Mouse (Mus musculus) midbrain, embryonic 13.5 days (tissue): Measurements from ENCODE around the gene Vamp9. TPM values are rescaled to one million over a fixed set of nuclear protein-coding genes. Genes with fewer than 3 reads are reported as not detected.

Source experiments
- ATAC-seq: fragments of 200-750 bp; cut with Nextera tagmentation; 2 replicates; pipeline ENCODE4 v1.8.0; 2017; ENCODE audit warnings: mild to moderate bottlenecking, moderate TSS enrichment, moderate library complexity
- H3K27ac ChIP-seq: fragments of 300-500 bp; sonication (generic); 2 replicates; pipeline ENCODE4 v1.5.1; 2015; ENCODE audit warnings: inconsistent platforms, mild to moderate bottlenecking, moderate library complexity
- H3K27me3 ChIP-seq: fragments of 300-500 bp; sonication (generic); 2 replicates; pipeline ENCODE4 v1.6.1; 2015; ENCODE audit warnings: mild to moderate bottlenecking, inconsistent platforms
- H3K36me3 ChIP-seq: fragments of 300-500 bp; sonication (generic); 2 replicates; pipeline ENCODE4 v1.6.1; 2015; ENCODE audit warnings: mild to moderate bottlenecking, inconsistent platforms
- H3K4me1 ChIP-seq: fragments of 300-500 bp; sonication (generic); replicated peaks from 2 replicates; pipeline ENCODE4 v1.6.1; 2015; ENCODE audit warnings: inconsistent platforms
- H3K4me2 ChIP-seq: fragments of 300-500 bp; sonication (generic); replicated peaks from 2 replicates; pipeline ENCODE4 v1.6.1; 2015; ENCODE audit warnings: moderate library complexity, mild to moderate bottlenecking, inconsistent platforms
- H3K4me3 ChIP-seq: fragments of 300-500 bp; sonication (generic); replicated peaks from 2 replicates; pipeline ENCODE4 v1.5.1; 2015; ENCODE audit warnings: mild to moderate bottlenecking, inconsistent platforms
- H3K9ac ChIP-seq: fragments of 300-500 bp; sonication (generic); replicated peaks from 2 replicates; pipeline ENCODE4 v1.6.1; 2015; ENCODE audit warnings: mild to moderate bottlenecking, inconsistent platforms
- H3K9me3 ChIP-seq: fragments of 300-500 bp; sonication (generic); 2 replicates; pipeline ENCODE4 v1.6.1; 2016; ENCODE audit warnings: mild to moderate bottlenecking, inconsistent platforms
- WGBS: fragments of 180-500 bp; shearing (Covaris S2); methylation state at CpG from one replicate; pipeline ENCODE4 v1.1.7; 2015; 5-methylcytosine and 5-hydroxymethylcytosine counted together
- polyA plus RNA-seq: library from polyadenylated mRNA; unstranded; fragments of >200 nt; fragmentation: Nextera tagmentation; extraction: Ambion mirVana; gene quantifications from 2 replicates; pipeline ENCODE4 v1.2.1, GENCODE M21; 2015

The Vamp9 gene
- 0.86 and 0.95 TPM in 2 replicates for polyA plus RNA-seq

- Histone ChIP-seq H3K27ac (peak within 1 kb of the TSS; percentile 75), H3K36me3 (no peaks in the 10 kb centered on the region), H3K27me3 (0 out of 2 replicates have a peak, but pooled peaks cover 3% of the 10 kb centered on the region), H3K4me3 (peak within 1 kb of the TSS; percentile 60), H3K4me2 (peak within 1 kb of the TSS; percentile 60), H3K9me3 (no peaks in the 10 kb centered on the region), H3K4me1 (no peaks in the 10 kb centered on the region), H3K9ac (peak within 1 kb of the TSS; percentile 72)
- peak; percentile 100 for ATAC-seq
- WGBS: 5% methylated on average over 49 of the region's 49 CpGs
These were observed at the start of gene Vamp9 for GRCm38 (mm10) chr5:99906181-99906956. TSS of gene Vamp9 (plus strand) at chr5:99906254.

GRCm38 (mm10) chr5:99857106-99857637 is 48.9 kb upstream of the Vamp9 start:
- H3K9ac ChIP-seq: no peak overlapping the region
- ATAC-seq: no peak
- H3K4me2 ChIP-seq: 0 out of 2 replicates have a peak overlapping the region, but pooled peaks have one; percentile 12

DNA sequence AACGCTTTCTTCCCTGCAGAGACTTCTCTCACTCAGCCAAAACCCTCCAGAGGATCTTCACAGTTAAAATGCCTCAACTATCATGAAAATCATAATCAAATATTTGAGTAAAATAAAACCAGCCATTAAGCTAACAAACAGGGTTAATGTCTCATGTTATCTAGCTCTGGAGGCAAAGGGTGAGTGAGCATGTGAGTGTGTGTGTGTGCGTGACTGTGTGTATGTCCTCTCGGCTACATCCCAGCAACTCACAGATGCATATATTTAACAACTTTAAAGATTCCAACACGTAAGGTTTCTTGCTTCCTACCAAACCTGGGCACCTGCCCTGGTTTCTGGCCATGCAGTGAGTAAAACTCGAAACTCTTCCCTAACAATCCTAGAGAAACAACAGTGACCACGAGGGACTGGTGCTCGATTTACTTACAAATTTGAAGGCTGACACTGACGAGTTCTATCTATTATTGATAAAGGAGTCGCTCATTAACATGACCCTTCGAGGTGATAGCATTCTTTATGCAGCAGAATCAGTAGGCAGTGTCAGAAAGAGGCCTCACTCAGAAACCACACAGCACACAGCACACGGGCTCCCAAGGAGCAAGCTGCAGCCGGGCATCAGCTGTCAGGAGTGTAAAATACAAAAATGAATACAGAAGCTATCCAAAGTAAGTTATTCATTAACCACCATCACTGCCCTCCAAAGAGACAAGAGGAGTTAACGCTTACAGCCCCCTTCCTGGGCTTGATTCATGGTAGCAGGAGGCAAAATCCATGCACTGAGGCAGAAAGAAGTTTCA is 46.2 kb upstream of the Vamp9 start:
- no peak for ATAC-seq
- H3K4me1 ChIP-seq: peaks cover 18% of the 10 kb centered on the region
- H3K27ac ChIP-seq: no peak overlapping the region
- WGBS: 71% methylated on average over 13 of the region's 13 CpGs
- no peak overlapping the region for H3K4me2 ChIP-seq
- no peaks in the 10 kb centered on the region for H3K9me3 ChIP-seq
- peaks cover 10% of the 10 kb centered on the region; the same call in 1 of the 2 replicates for H3K27me3 ChIP-seq
- no peak overlapping the region for H3K4me3 ChIP-seq
- H3K9ac ChIP-seq: no peak overlapping the region
- H3K36me3 ChIP-seq: no peaks in the 10 kb centered on the region

More at GRCm38 (mm10) chr5:99857106-99857637, 48.9 kb upstream of the Vamp9 start:
- Histone ChIP-seq H3K4me1 (peaks cover 18% of the 10 kb centered on the region), H3K9me3 (no peaks in the 10 kb centered on the region), H3K36me3 (no peaks in the 10 kb centered on the region), H3K27ac (no peak overlapping the region), H3K27me3 (peaks cover 10% of the 10 kb centered on the region; the same call in 1 of the 2 replicates), H3K4me3 (no peak overlapping the region)
- 38% methylated on average over 14 of the region's 14 CpGs for WGBS

- Histone ChIP-seq H3K27ac (no peak overlapping the region), H3K9me3 (no peaks in the 10 kb centered on the region), H3K4me1 (peaks cover 12% of the 10 kb centered on the region), H3K4me2 (no peak overlapping the region), H3K36me3 (no peaks in the 10 kb centered on the region), H3K27me3 (peaks cover 4% of the 10 kb centered on the region; the same call in 1 of the 2 replicates), H3K4me3 (no peak overlapping the region), H3K9ac (no peak overlapping the region)
- no peak for ATAC-seq
- WGBS: 84% methylated on average over 6 of the region's 6 CpGs
These were observed 44.2 kb upstream of the Vamp9 start for GRCm38 (mm10) chr5:99861816-99862215.

DNA sequence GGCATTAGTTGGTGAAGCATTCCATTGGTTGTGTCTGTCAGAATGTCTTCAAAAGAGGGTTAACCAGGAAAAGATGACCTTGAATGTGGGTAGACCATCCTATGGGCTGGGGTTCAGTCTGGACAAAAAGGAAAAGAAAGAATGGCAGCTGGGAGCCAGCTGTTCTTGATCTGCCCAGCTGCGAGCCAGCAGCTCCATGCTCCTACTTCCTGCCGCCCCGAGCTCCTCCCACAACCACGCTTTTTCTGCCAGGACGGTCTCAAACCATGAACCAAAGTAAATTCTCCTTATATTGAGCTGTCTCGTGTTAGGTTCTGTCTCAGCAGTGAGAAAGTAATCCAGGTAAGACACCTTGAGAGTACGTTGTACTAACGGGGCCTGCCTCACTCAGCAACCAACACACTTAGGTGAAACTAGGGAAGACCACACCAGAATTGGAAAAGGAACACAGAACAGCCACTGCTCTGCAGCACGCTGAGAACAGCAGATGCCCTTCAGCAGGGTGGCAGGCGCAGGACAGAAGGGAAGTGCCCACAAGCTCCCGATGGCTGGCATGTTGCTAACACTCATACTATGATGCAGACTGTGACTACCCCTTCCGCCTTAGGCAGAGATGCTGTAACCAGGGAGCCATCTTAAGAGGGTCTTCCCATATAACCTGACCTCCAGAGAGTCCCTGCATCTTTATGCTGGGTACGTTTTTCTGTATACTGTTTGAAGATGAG is 42.2 kb upstream of the Vamp9 start:
- Histone ChIP-seq H3K27me3 (no peaks in the 10 kb centered on the region), H3K4me3 (no peak overlapping the region), H3K4me2 (no peak overlapping the region), H3K9ac (no peak overlapping the region), H3K36me3 (no peaks in the 10 kb centered on the region), H3K4me1 (no peaks in the 10 kb centered on the region), H3K9me3 (no peaks in the 10 kb centered on the region), H3K27ac (no peak overlapping the region)
- no peak for ATAC-seq
- WGBS: 83% methylated on average over 13 of the region's 13 CpGs

DNA sequence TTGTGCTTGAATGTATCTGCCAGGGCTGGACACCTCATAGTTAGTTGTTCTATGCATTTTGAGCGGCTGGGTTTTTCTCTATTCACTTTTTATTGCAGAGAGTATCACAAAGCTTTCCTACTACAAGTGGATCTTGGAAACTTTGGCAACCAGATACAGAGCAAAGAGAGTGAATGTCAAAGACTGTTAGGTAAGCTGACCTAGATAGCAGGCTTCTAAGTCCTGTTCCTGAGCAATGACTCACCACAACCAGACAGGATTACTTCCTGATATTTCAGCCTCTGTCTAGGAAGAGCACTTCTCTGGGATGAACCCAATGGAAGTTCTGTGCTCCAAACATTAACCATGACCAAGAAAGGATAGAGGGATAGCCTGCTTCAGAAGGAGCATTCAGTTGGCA is 40.3 kb upstream of the Vamp9 start:
- no peak overlapping the region for H3K9ac ChIP-seq
- H3K27me3 ChIP-seq: no peaks in the 10 kb centered on the region
- no peaks in the 10 kb centered on the region for H3K9me3 ChIP-seq
- no peaks in the 10 kb centered on the region for H3K4me1 ChIP-seq
- no peak overlapping the region for H3K4me3 ChIP-seq
- WGBS: 94% methylated on average over 1 of the region's 1 CpGs
- H3K27ac ChIP-seq: no peak overlapping the region
- no peak for ATAC-seq
- H3K4me2 ChIP-seq: no peak overlapping the region
- no peaks in the 10 kb centered on the region for H3K36me3 ChIP-seq

- whole genome bisulfite sequencing: 90% methylated on average over 17 of the region's 17 CpGs
- Histone ChIP-seq H3K27ac (no peak overlapping the region), H3K9ac (no peak overlapping the region), H3K4me1 (peaks cover 7% of the 10 kb centered on the region), H3K4me2 (no peak overlapping the region), H3K27me3 (no peaks in the 10 kb centered on the region), H3K36me3 (no peaks in the 10 kb centered on the region), H3K9me3 (no peaks in the 10 kb centered on the region), H3K4me3 (no peak overlapping the region)
- ATAC-seq: no peak
These were observed 37.8 kb upstream of the Vamp9 start for GRCm38 (mm10) chr5:99868286-99868685.

- Histone ChIP-seq H3K4me1 (peaks cover 7% of the 10 kb centered on the region), H3K9me3 (no peaks in the 10 kb centered on the region), H3K36me3 (no peaks in the 10 kb centered on the region), H3K27me3 (no peaks in the 10 kb centered on the region), H3K27ac (no peak overlapping the region), H3K9ac (no peak overlapping the region), H3K4me2 (no peak overlapping the region), H3K4me3 (no peak overlapping the region)
- no peak for ATAC-seq
- 97% methylated on average over 9 of the region's 9 CpGs for WGBS
These were observed 37.1 kb upstream of the Vamp9 start for GRCm38 (mm10) chr5:99868923-99869322.

- Histone ChIP-seq H3K4me1 (peaks cover 5% of the 10 kb centered on the region), H3K27me3 (no peaks in the 10 kb centered on the region), H3K27ac (no peak overlapping the region), H3K4me2 (no peak overlapping the region), H3K4me3 (no peak overlapping the region), H3K9ac (no peak overlapping the region), H3K9me3 (no peaks in the 10 kb centered on the region), H3K36me3 (no peaks in the 10 kb centered on the region)
- no peak for ATAC-seq
- WGBS: 74% methylated on average over 9 of the region's 9 CpGs
These were observed 28.5 kb upstream of the Vamp9 start for GRCm38 (mm10) chr5:99877565-99877964.

DNA sequence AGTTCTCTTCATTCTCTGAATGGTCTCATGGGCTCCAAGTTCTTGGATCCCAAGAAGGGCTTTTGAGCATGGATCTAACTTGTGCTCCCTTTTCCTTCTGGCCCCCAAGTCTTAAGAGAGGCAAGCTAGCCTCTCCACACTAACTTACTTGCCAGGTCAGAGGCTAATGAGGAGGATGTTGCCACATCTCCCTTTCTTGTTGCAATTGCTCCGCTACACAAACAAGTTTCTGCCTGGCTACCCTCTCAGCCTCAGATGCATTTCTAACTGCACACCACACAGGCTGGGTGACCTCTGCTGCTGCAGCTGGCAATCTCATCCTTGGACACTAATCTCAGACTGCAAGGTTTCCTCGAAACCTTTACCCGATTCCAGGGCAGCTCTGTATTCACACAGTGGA is 23.6 kb upstream of the Vamp9 start:
- ATAC-seq: no peak
- H3K4me1 ChIP-seq: no peaks in the 10 kb centered on the region
- no peaks in the 10 kb centered on the region for H3K36me3 ChIP-seq
- no peak overlapping the region for H3K9ac ChIP-seq
- no peaks in the 10 kb centered on the region for H3K27me3 ChIP-seq
- WGBS: 88% methylated on average over 3 of the region's 3 CpGs
- no peaks in the 10 kb centered on the region for H3K9me3 ChIP-seq
- no peak overlapping the region for H3K27ac ChIP-seq
- H3K4me3 ChIP-seq: no peak overlapping the region
- no peak overlapping the region for H3K4me2 ChIP-seq

GRCm38 (mm10) chr5:99884035-99884434 is 22.0 kb upstream of the Vamp9 start:
- Histone ChIP-seq H3K4me1 (no peaks in the 10 kb centered on the region), H3K36me3 (no peaks in the 10 kb centered on the region), H3K27me3 (no peaks in the 10 kb centered on the region), H3K9me3 (no peaks in the 10 kb centered on the region), H3K4me3 (no peak overlapping the region), H3K9ac (no peak overlapping the region), H3K4me2 (no peak overlapping the region), H3K27ac (no peak overlapping the region)
- no peak for ATAC-seq
- WGBS: 88% methylated on average over 4 of the region's 4 CpGs
